Mouse (Mus musculus) CH12.LX (cell line): ENCODE measurements around the gene Hacd4.

Source experiments
- E2F4 ChIP-seq: IDR thresholded peaks from 2 replicates; pipeline ENCODE4 v1.6.1; 2011; ENCODE audit warnings: low read depth, low read length, improper control_type of control experiment; ENCODE audit not compliant: insufficient replicate concordance
- HCFC1 ChIP-seq: IDR thresholded peaks from 2 replicates; pipeline ENCODE4 v1.6.1; 2012; ENCODE audit warnings: low read depth, mild to moderate bottlenecking, inconsistent platforms, low read length, improper control_type of control experiment
- NRF1 ChIP-seq: IDR thresholded peaks from 2 replicates; pipeline ENCODE4 v1.6.1; 2014; ENCODE audit warnings: low read depth, mild to moderate bottlenecking, inconsistent platforms, low read length, improper control_type of control experiment, moderate library complexity
- POLR2A ChIP-seq: IDR thresholded peaks from 2 replicates; pipeline ENCODE4 v1.6.1; 2011; ENCODE audit warnings: low read depth, mild to moderate bottlenecking, improper control_type of control experiment, low read length
- POLR2AphosphoS2 ChIP-seq: IDR thresholded peaks from 2 replicates; pipeline ENCODE4 v1.6.1; 2011; ENCODE audit warnings: low read depth, low read length, improper control_type of control experiment

- TF ChIP-seq E2F4 (no peak), HCFC1 (no peak), POLR2A (no peak), NRF1 (no peak), POLR2AphosphoS2 (no peak)
Observed at GRCm38 (mm10) chr4:88396995-88397521, 41.7 kb downstream of the Hacd4 start.
